Mouse (Mus musculus): ENCODE data around the gene Kif2c. TPM values are rescaled to one million over a fixed set of nuclear protein-coding genes. Genes with fewer than 3 reads are reported as not detected.

Gene Kif2c
- total RNA-seq, 2 experiments from 2014 or later: not detected

DNA sequence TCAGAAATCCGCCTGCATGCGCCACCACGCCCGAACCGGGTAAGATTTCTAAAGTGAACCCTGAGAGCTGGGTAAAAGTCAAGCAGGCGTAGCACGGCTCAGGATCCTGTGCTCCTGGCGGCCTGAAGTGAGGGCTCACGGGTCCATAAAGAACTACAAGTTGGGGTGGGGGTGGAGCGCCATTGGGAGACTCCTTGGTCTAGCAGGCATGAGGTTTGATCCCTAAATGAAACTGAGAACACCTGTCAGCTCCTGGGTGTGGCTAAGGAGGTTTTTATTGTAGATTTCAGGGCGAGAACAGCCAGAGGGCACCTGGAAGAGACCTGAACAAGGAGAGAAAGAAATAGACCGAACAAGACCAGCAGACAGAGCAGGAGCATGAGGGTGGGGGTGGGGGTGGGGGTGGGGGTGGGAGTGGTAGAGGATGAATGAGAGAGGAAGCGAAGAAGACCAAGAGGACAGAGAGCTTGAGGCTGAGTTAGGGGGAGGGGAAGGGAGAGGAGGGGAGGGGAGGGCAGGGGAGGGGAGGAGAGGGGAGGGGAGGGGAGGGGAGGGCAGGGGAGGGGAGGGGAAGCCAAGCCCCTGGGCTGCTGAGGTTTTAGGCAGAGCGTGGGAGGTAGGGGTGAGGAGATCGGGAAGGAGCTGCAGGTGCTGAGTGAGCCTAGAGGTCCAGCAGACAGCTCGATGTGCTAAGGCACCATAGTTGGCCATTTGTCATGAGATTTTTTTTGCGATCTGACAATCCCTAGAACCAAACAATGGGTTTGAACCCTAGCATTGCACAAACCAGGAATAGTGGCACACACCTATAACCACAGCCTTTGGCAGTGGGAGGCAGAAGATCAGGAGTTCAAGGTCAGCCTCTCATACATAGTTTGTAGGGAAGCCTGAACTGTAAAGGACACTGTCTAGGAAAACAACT, 43.9 kb downstream of the Kif2c start:
- DNase-seq (ENCODE audit: low spot score): no peak

DNA sequence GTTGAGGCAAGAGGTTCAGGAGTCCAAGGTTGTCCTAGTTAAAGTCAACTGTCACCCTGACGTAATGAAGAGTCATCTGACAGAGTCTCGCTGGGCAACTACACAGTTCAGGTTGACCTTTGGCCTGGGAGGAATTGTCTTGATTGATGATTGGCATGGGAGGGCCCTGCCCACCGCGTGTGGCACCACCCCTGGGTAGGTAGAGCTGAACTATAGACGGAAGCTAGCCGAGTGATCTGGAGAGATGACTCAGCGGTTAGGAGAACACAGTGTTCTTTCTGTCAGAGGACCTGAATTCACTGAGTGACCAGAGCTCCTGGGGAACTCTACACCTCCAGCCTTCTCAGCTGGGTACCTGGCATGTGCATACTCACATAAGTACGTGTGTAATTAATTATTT, 46.4 kb downstream of the Kif2c start:
- DNase-seq (ENCODE audit: low spot score): peak; percentile 54

DNA sequence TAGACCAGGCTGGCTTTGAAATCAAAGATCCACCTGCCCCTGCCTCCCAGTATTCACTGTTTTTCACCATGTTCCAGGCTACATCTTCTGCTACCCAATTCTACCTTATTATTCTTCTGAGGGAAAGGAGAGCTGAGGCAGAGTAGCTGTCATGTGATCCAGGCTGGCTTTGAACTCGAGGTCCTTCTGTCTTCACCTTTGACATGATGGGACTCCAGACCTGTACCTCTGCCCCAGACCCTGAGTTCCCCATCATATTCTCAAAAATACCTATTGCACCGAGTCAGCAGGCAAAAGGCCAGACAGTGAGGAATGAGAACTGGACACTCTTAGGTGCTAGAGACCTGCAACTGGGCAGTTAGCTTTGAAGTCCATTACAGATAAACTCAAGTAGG, 47.8 kb downstream of the Kif2c start:
- DNase-seq (ENCODE audit: low spot score): no peak

DNA sequence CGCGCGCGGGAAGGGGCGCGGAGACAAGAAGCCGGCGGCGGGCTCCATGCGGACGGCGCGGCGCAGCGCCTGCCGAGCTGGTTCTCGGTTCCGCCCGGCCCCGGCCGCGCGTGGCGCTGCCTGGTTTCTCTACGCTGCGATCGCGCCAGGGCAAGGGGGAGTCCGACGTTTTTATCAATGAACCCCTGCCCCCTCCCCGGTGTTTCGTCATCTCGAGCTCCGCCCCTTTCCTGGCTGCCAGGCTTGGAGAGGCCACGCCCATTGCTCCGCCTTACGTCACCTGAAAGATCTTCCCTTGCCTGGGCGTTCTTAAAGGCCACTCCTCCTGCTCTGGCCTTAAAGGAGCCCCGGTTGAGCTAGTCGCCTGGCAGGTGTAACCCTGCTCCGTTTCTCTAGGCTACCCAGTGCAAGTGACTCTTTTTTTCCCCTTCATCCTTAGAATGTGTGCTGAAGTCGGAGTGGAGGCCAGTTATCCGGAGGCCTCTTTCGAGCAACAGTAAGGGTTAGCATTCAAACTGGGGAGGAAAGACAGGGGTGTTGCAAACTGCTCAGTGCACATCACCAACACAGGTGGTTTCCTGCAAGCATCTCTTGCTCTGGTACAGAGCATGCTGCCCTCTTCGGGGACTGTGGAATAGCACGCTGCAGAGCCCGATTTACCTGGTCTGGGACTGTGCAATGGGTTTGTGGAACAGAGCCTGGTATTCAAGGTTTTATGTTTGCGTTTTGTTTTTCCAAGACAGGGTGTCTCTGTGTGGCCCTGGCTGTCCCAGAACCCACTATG, 48.4 kb downstream of the Kif2c start, which contains the start of gene Plk3:
TSS of gene Plk3 (minus strand) at position 147 of the 784 bp plus-strand sequence.
- peak; percentile 98 for DNase-seq (ENCODE audit: low spot score)

DNA sequence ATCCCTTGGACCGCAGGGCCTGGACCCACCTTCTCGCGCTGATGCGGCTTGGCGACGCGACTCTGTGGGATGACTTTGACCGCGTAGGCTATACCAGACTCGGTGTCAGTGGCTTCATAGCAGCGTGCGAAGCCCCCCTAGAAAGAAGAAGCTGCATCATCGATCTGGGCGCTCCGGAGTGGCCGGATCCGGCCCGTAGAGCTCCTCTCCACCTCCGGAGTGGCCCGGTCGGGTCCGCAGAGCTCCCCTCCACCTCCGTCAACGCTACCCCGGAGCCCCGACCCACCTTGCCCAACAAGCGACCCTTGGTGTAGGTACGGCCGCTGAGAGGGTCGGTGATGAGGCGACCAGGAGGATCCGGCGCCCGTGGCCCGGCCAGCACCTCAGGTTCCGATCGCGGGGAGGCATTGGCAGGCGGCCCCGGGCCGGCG, 49.1 kb downstream of the Kif2c start:
- no peak for DNase-seq (ENCODE audit: low spot score)

DNA sequence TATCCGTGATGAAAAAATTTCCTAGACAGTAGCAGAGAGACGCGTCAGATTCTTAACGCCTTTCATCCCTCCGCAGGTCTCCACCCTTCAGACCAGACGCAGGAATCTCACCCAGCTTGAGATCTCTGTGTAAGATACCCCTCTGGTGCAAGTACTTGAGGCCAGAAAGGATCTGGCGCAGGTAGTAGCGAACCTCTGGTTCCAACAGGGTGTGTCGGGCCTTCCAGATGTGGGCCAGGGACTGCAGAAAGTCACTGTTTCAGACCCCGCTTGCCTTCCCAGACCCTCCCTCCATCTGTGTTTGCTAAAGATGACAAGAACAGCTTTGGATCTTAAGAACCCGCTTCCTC, 49.7 kb downstream of the Kif2c start:
- no peak for DNase-seq (ENCODE audit: low spot score)

DNA sequence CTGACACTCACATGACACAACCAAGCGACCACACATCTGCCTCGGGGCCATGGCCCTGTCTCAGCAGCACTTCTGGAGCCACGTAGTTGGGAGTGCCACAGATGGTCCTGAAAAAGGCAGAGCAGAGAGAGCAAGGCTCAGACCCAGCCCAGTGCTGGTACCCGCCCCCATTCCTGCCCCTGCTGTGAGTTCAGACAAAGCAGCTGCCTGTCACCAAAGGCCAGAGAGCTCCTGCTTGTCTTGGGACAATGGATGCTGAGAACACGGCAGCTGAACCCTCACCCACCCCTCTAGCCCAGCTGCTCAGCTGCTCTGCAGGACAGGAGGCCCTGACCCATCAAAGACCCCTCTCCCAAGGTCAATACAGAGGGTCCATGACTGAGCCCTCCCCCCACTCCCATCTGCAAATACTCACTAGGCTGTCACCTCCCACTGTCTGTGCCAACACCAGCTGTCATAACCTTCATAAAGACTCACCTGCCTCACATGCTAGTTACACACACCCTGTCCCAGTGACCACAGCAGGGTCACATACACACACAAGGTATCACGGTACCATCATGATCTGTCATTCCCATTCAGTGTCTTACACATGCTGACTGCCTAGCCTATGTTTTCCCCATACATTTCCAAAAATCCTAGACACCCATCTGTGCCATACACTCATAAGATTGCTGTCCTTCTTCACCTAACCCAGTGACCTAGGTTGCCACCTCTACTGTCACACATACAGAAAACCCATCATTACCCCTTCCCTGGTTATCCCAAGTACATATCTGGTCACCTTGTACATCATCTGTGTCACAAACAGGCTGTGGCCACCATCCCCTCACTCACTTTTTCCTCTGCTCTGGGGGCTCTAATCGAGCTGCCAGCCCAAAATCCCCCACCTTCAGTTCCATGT, 50.3 kb downstream of the Kif2c start:
- no peak for DNase-seq (ENCODE audit: low spot score)

DNA sequence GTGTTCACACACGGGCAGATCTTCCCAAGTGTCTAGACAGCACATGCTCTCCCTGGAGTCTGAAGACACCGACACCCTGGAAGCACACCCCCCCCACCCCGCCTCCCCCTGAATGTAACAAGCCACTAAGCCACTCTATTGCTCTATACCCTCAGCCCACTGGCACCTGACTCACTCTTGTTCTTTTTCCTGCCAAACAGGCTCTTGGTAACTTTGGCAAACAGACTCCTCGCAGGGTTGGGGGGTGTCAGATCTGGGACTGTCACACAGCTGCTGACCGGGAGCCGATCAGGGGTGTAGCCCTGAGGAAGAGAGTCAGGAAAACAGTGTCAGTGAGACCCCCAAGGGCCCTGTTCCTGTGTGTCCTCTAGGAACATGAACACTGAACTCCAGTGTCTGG, 51.2 kb downstream of the Kif2c start:
- DNase-seq (ENCODE audit: low spot score): no peak

DNA sequence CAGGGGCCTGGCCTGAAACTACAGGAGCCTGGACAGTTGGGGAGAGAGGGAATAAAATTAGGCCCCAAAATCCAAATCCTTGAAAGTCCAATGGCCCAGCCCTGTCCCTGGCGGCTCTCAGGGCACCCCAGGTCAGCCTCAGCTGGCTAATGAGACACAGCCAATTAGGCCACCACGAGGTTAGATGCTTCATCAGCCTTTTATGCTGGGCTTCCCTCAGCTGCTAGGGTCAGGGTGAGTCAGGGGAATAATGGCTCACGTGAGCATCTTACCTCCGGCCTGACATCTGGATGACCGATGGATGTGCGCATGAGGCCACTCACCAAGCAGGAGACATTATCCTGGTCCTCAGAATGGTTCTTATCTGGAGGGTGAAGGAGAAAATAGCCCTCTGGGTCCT, 51.6 kb downstream of the Kif2c start:
- no peak for DNase-seq (ENCODE audit: low spot score)

DNA sequence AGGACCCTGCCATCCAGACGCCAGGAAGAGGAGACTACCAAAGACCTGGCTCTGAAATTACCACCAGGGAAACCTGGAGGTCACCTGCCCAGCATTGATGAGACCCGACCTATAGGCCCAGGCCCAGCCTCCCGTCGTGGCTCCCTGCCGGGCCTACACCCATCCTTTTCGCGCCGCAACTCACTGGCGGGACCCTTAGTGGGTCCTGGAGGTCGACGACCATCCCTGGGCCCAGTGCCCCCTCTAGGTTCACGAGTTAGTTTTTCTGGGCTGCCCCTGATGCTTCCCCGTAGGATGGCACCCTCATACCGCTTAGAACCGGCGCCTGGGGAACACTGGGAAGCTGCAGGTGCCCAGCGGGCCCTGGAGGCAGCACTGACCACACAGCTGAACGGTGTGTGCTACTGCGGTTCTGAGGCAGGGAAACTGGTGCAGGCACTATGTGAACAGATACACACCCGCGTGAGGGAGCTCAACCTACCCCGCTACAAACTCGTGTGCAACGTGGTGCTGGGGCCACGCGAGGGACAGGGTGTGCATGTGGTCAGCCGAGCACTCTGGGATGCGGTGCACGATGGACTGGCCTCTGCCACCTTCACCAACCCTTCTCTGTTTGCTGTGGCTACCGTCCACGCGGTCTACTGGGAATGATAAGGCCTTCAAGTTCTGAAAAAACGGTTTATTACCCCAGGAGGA, 54.3 kb downstream of the Kif2c start:
- no peak for DNase-seq (ENCODE audit: low spot score)

DNA sequence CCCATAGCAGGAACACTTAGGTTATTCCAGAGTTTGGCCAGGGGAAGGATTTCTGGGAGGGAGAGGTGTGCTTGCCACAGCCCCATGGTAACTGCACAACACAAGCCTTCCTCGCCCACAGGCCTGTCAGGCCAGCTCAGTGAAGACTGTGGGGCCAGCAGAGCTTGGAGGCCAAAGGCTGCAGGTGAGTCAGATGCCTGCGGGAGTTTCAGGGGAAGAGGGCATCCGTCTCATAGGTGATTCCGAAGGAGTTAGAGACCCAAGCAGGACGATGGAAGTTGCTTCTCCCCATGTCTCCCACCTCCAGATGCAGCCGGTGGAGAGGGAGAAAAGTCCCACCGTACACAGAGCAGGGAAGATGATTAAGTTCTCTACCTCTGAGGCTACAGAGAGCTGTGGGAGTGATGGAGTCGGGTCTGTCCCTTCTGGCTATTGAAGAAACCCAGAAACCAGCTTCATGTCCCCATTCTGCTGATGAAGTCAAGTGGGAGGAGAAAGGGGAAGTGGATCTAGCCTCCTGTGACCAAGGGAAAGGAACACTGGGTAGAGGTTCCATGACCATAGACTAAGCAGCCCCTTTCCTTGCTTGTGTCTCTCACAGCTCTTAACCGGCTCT, 55.7 kb downstream of the Kif2c start, which contains the start of gene Tctex1d4:
TSS of gene Tctex1d4 (plus strand) at position 120 of the 616 bp plus-strand sequence.
- DNase-seq (ENCODE audit: low spot score): no peak

DNA sequence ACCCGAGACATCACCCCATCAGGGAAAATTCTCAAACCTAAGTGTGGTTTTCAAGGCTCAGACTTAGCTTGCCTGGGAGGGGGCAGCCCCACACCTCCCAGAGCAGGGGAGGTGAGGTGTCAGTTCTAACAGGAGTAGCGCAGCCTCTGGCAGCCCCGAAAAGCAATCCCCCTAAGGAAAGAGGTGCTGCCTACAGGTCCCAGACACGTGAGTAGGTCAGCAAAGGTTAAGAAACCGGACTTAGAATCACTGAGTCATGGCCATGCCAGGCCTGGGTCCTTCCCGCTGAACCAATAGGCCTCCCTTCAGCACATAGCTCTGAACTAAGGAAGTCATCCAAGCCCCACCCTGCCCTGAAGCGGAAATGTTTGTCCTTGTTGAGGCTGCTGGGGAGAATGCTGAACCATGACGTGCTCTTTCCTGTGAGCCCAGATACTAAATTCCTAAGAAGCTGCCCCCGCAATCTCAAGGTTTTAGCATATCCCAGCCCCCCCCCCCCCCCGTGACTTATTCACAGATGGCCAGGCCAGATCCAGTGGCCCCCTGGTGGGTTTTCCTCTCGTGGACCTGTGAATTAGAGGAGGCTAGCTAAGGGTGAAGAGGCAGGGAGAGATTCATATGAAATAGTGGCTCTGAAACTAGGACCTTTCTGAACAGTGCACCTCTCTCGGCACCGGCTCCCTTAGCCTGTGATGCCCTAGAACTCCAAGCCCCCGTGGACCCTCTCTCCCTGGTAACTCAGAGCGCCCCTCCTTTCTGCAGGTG, 56.3 kb downstream of the Kif2c start:
- peak; percentile 85 for DNase-seq (ENCODE audit: low spot score)

DNA sequence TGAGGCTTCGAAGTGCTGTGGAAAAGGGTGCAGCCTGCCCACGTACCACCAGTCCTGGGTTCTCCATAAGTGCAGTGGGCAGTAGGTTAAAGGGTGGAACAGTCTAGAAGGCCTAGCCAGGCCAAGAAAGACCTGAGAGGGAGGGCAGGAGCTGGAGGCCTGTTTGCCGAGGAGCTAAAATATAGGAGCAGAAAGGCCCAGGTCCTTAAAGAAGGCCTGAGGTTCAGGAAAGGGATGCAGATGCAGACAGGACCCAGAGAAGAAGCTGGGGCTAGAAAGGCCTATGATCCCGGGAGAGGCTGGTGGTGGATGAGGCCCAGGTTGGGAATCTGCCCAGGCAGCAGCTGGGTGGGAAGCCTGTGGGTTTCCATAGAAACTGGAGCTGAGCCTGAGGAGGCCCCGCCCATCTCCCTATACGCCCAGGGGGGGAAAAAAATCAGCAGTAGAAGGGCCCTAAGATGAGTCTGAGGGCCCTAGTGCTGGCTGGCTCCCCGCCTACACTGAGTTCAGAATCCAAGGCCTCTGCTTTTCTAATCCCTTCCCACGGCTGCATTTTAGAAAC, 57.0 kb downstream of the Kif2c start, which contains the start of gene Btbd19:
TSS of gene Btbd19 (minus strand) at position 378 of the 562 bp plus-strand sequence.
- DNase-seq (ENCODE audit: low spot score): peak; percentile 75

DNA sequence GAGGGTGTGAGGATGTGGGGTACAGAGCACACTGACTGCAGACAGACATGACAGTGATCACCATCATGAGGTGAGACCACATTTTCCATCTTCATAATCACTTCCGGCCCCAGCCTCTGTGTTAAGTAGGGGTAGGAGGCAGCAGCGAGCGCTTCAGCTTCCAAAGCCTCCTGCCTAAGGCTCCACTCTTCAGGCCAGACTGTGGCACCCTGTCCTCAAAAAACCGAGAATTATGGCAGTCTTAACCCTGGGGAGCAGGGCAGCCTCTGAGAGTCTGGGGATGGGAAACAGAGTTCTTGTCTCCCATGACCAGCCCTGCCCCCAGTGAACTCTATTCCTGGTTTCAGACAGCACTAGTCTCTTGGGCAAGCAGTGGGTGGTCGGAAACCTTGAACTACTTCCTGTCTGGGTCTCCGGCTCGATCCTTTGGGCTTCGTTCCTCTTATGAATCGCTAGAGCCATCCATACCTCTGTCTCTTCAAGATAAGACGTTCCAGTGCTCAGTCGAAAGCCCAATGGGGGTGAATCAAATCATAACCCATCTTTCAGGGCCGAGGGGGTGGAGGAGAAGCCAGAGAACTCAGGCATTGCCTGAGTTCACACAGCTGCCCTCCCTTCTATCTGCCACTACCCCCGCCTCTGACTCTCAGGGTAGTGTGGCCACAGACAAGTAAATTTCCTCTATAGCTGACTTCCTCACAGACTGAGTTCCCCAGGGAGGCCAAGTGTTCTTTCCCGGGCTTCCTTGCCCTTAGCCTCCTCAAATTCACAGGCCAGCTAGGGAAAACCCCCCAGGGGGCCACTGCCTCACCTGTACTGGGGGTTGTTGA, 57.7 kb downstream of the Kif2c start:
- peak; percentile 38 for DNase-seq (ENCODE audit: low spot score)

DNA sequence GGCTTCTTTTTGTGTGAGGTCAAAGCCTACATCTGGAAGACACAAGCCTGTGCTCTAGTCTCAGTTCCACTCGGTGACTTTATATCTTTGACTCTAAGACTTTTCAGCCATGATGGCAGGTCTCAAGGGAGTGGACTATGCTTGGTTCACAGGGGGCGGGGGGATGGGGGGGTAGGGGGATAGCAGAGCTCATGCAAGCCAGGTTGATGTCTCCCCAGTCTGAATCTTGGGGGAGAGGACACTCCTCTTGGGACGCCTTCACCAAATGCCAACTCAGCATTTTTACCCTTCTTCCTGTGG, 58.3 kb downstream of the Kif2c start:
- no peak for DNase-seq (ENCODE audit: low spot score)

DNA sequence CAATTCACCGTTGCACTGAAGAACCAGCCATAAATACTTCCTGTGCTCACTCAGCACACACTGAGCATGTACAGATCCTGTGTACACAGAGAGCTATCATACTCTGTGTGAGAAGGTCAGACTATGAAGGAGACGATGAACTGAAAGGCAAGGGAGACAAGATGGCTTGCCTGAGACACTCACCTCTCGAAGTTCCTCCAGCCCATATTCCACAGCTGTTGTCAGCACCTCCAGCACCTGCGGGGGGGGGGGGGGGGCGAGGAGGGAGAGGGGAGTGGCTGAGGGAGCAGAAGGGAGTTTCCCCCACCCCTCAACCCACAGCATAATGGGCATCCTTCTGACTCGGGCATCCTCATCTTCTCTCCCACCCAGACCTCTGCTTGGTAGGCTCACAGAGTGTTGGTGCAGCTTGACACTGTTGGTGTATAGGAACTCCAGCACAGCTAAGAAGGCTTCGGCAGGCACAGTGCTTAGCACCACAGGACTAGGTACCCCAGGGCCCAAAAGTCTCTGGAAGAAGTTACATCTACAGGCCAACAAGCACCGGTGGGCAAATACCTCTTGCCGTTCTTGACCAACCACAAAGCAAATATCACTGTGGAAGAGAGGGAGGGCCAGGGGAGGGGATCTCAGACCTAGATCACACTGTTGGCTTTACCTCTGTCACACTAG, 58.8 kb downstream of the Kif2c start:
- no peak for DNase-seq (ENCODE audit: low spot score)

DNA sequence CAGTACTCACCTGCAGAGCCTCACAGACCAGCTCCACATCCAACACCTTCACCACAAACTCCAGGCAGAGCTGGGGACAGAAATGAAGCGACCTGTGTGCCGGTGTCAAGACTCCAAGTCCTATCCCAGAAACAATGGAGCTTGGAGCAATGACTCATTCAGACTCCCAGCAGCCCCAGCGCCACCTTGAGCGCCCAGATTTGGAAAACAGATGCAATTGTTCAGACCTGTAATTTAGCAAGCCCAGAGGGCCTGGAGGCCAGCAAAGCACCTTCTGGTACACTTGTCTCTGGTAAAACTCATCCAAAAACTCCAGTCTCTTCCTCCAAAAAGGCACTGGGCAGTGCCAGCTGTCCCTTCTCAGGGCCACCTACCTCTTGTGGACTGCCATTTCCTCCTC, 60.2 kb downstream of the Kif2c start:
- DNase-seq (ENCODE audit: low spot score): no peak
